Mouse (Mus musculus) heart, postnatal 25 days (tissue): Measurements from ENCODE around the gene Gm8159. TPM values are rescaled to one million over a fixed set of nuclear protein-coding genes. Genes with fewer than 3 reads are reported as not detected.
"Not testable (repeated sequence)": the region's sequence is repeated elsewhere in the genome, so short reads cannot be mapped to it uniquely, and the experiment has no call there.

Experiments
- DNase-seq: peaks from one replicate; pipeline ENCODE4 v3.0.0; 2022; ENCODE audit warnings: low spot score
- intact Hi-C: fragments of 180-260 bp; cut with DNase I; formaldehyde crosslinking; loops from one replicate; pipeline ENCODE4 v1.15.1; 2025
- total RNA-seq, 2 experiments: library from RNA; stranded (reverse); gene quantifications; 2 replicates each; pipeline ENCODE4 v1.2.3; 2021

The Gm8159 gene
- total RNA-seq: not detected

GRCm38 (mm10) chr14:4632052-4632451 lies at the start of gene Gm8159:
TSS of gene Gm8159 (plus strand) at chr14:4632352.
- DNase-seq, intact Hi-C loops: not testable (repeated sequence)

GRCm38 (mm10) chr14:4649309-4649708 lies 17.2 kb downstream of the Gm8159 start:
- intact Hi-C loops, DNase-seq: not testable (repeated sequence)

- DNase-seq, intact Hi-C loops: not testable (repeated sequence)
Observed at GRCm38 (mm10) chr14:4650324-4650723, 18.2 kb downstream of the Gm8159 start.

- intact Hi-C loops, DNase-seq: not testable (repeated sequence)
Observed at GRCm38 (mm10) chr14:4663892-4664291, 31.7 kb downstream of the Gm8159 start, which contains the start of gene Gm3239. TSS of gene Gm3239 (plus strand) at chr14:4664192.

Other genes starting within 250 kb of the Gm8159 start
- not detected for gene Gm3159, start 234.8 kb upstream of the Gm8159 start, total RNA-seq
- gene Gm3164, start 216.9 kb upstream of the Gm8159 start, total RNA-seq: not detected
- not detected for gene Gm3173, start 201.4 kb upstream of the Gm8159 start, total RNA-seq
- not detected for gene Gm3182, start 150.6 kb upstream of the Gm8159 start, total RNA-seq
- gene Gm3047, start 76.9 kb upstream of the Gm8159 start, total RNA-seq: not detected
- gene Gm3239, start 31.8 kb downstream of the Gm8159 start, total RNA-seq: not detected
- not detected for gene Gm7876, start 76.9 kb downstream of the Gm8159 start, total RNA-seq
- gene Gm3252, start 94.4 kb downstream of the Gm8159 start, total RNA-seq: not detected
- gene Gm9602, start 144.0 kb downstream of the Gm8159 start, total RNA-seq: not detected
- not detected for gene Gm3269, start 205.8 kb downstream of the Gm8159 start, total RNA-seq
- gene Gm3264, start 223.2 kb downstream of the Gm8159 start, total RNA-seq: 1 to 10 TPM in 1 of 2 experiments, not detected in 1; 2.6 TPM